Mouse (Mus musculus) C2C12 (cell line): ENCODE measurements around the gene Srgap2.

Source experiments
- CEBPB ChIP-seq: IDR thresholded peaks from one replicate; pipeline ENCODE4 v1.6.1; 2011; ENCODE audit warnings: low read depth, mild to moderate bottlenecking, control low read depth, moderate library complexity
- CTCF ChIP-seq: IDR thresholded peaks from one replicate; pipeline ENCODE4 v1.5.1; 2011; ENCODE audit not compliant: control insufficient read depth, insufficient read depth, insufficient read length
- MAX ChIP-seq: IDR thresholded peaks from one replicate; pipeline ENCODE4 v1.6.1; 2011; ENCODE audit warnings: mild to moderate bottlenecking, control low read depth
- MYOG ChIP-seq: IDR thresholded peaks from one replicate; pipeline ENCODE4 v1.6.1; 2011; ENCODE audit not compliant: control insufficient read depth, insufficient read length; ENCODE audit errors: extremely low read depth
- USF1 ChIP-seq: IDR thresholded peaks from one replicate; pipeline ENCODE4 v1.6.1; 2011; ENCODE audit warnings: low read depth, mild to moderate bottlenecking, control low read depth, moderate library complexity

- no peak for TF ChIP-seq MAX
- TF ChIP-seq CTCF: no peak
- no peak for TF ChIP-seq USF1
- no peak for TF ChIP-seq CEBPB
- TF ChIP-seq MYOG: no peak
Measured at GRCm38 (mm10) chr1:131311284-131311683, 215.9 kb downstream of the Srgap2 start.
